Mouse (Mus musculus) embryonic facial prominence, embryonic 11.5 days (tissue): ENCODE data around the gene Nipal3. TPM values are rescaled to one million over a fixed set of nuclear protein-coding genes. Genes with fewer than 3 reads are reported as not detected.
A peak's percentile ranks its signal among the peaks of the same experiment; 100 is the strongest.

Source experiments
- ATAC-seq: fragments of 200-750 bp; cut with Nextera tagmentation; replicated peaks from 2 replicates; pipeline ENCODE4 v1.8.0; 2017; ENCODE audit warnings: low read depth; ENCODE audit not compliant: insufficient number of reproducible peaks, low FRiP score, low TSS enrichment
- DNase-seq: peaks from one replicate; pipeline ENCODE4 v3.0.0-alpha.2; 2015; ENCODE audit warnings: low spot score
- H3K27ac ChIP-seq: fragments of 300-500 bp; sonication (generic); replicated peaks from 2 replicates; pipeline ENCODE4 v1.5.1; 2014; ENCODE audit warnings: mild to moderate bottlenecking, low read depth, low read length, control low read depth
- H3K27me3 ChIP-seq: fragments of 300-500 bp; sonication (generic); 2 replicates; pipeline ENCODE4 v1.6.1; 2014; ENCODE audit warnings: mild to moderate bottlenecking, low read length, moderate library complexity, mixed read lengths; ENCODE audit not compliant: control insufficient read depth, insufficient read depth
- H3K36me3 ChIP-seq: fragments of 300-500 bp; sonication (generic); replicated peaks from 2 replicates; pipeline ENCODE4 v1.6.1; 2014; ENCODE audit warnings: low read depth, mild to moderate bottlenecking, low read length, moderate library complexity, mixed read lengths; ENCODE audit not compliant: control insufficient read depth, insufficient read depth
- H3K4me1 ChIP-seq: fragments of 300-500 bp; sonication (generic); 2 replicates; pipeline ENCODE4 v1.6.1; 2014; ENCODE audit warnings: low read length, mixed read lengths; ENCODE audit not compliant: control insufficient read depth, insufficient read depth
- H3K4me2 ChIP-seq: fragments of 300-500 bp; sonication (generic); 2 replicates; pipeline ENCODE4 v1.6.1; 2014; ENCODE audit warnings: low read depth, mild to moderate bottlenecking, control low read depth, low read length, moderate library complexity
- H3K4me3 ChIP-seq: fragments of 300-500 bp; sonication (generic); 2 replicates; pipeline ENCODE4 v1.5.1; 2014; ENCODE audit warnings: low read depth, low read length, control low read depth
- H3K9ac ChIP-seq: fragments of 300-500 bp; sonication (generic); replicated peaks from 2 replicates; pipeline ENCODE4 v1.6.1; 2014; ENCODE audit warnings: mild to moderate bottlenecking, control low read depth, low read length
- H3K9me3 ChIP-seq: fragments of 300-500 bp; sonication (generic); replicated peaks from 2 replicates; pipeline ENCODE4 v1.6.1; 2016; ENCODE audit warnings: mild to moderate bottlenecking, low read length, inconsistent platforms, mixed read lengths; ENCODE audit not compliant: control insufficient read depth
- WGBS: fragments of 180-500 bp; shearing (Covaris S2); extraction: QIAGEN DNeasy Blood & Tissue Kit; methylation state at CpG from one replicate; pipeline ENCODE4 v1.1.7; 2014; 5-methylcytosine and 5-hydroxymethylcytosine counted together
- polyA plus RNA-seq: library from polyadenylated mRNA; unstranded; fragments of >200 nt; fragmentation: Nextera tagmentation; extraction: Ambion mirVana; gene quantifications from 2 replicates; pipeline ENCODE4 v1.2.1, GENCODE M21; 2014

Gene Nipal3
- polyA plus RNA-seq, 1 experiment from 2014 or later, result 3.0 TPM

DNA sequence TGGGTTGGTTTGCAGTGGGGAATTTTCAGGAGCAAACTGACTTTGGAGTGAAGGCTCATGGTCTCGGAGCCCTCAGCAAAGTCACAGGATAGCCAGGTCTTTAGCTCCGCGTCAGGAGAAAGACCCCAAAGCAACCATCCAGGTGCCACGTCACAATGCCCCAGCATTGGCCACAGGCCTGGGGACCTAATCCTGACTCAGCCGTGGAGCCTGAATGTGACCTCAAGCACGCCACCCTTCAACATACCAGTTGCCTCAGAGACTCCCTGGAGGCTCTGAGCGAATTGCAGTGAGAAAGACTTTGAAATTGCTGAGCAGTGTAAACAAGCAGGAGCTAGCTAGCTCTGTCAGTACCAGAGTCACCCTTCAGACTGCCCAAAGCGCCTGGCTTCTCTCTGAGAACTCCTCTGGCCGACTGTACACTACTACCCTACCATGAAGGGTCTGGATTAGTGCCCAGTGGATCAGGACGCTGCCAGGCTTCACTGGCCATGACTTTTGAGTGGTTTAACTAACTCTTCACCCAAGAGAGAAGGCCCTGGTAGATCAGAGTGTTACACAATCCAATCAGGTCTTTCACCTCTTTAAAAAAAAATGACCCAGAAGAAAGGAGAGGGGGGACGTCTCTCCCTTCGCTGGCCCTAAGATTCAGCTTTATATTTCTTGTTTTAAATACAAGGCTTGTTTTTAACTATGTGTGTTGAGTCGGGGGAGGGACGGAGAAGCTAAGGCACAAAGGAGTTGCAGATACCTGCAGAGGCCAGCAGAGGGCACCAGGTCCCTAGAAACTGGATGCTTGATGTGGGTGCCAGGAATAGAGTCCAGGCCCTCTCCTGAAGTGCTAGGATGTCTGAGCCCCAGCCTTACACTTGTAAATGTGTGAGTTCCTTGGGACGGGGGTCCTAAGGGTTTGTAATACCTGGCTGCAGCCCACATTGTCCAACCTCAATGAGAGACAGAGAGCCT lies 21.8 kb upstream of the Nipal3 start:
- Histone ChIP-seq H3K4me3 (no peak overlapping the region), H3K9me3 (no peaks in the 10 kb centered on the region), H3K9ac (0 out of 2 replicates have a peak overlapping the region, but pooled peaks have one; percentile 9), H3K27me3 (no peaks in the 10 kb centered on the region), H3K4me2 (no peak overlapping the region), H3K4me1 (no peaks in the 10 kb centered on the region), H3K27ac (no peak overlapping the region), H3K36me3 (no peaks in the 10 kb centered on the region)
- ATAC-seq (no peak), DNase-seq (peak; percentile 69)
- 51% methylated on average over 15 of the region's 15 CpGs for WGBS

DNA sequence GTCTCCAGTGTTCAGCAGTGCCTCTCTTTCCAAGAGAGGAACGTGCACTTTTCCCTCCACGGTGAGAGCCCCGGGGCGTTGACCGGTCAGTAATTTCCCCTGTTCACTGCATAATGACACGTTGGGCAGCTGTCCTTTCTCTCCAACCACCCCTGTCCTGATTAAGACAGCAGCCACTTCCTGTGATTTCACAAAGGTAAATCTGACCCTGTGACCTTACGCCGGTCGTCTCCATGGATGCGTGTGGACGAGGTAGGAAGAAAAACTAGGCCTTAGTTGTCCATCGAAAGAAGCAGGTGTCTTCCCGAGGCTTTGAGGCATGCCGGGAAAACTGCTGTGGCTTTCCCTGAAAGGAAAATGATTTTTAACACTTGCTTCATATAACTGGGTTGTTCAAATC lies 20.1 kb upstream of the Nipal3 start:
- Histone ChIP-seq H3K9me3 (no peaks in the 10 kb centered on the region), H3K36me3 (no peaks in the 10 kb centered on the region), H3K27me3 (no peaks in the 10 kb centered on the region), H3K9ac (no peak overlapping the region), H3K4me1 (no peaks in the 10 kb centered on the region), H3K4me2 (no peak overlapping the region), H3K27ac (no peak overlapping the region), H3K4me3 (no peak overlapping the region)
- WGBS, result 52% methylated on average over 14 of the region's 14 CpGs
- ATAC-seq (no peak), DNase-seq (no peak)

DNA sequence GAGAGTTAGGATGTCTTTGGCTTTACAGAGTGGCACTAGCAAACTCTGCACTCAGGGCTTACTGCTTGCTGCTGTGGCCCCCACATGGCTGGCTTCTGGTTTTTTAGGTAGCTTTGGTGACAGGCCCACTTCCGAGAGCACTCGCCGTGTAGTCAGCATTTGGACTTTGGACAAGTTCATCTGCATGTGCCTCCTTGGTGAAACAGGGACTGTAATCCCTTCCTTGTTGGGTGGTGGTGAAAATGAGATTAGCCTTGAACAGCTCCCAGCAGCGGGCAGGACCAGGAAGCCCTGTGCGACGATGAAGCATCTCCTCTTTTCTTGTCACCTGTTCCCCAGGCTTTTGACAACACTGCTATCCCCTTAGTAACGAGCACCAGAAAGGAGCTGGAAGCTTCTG lies 19.0 kb upstream of the Nipal3 start:
- 88% methylated on average over 7 of the region's 7 CpGs for WGBS
- DNase-seq, result no peak
- no peak overlapping the region for H3K4me3 ChIP-seq
- no peaks in the 10 kb centered on the region for H3K4me1 ChIP-seq
- no peaks in the 10 kb centered on the region for H3K9me3 ChIP-seq
- H3K27me3 ChIP-seq, result no peaks in the 10 kb centered on the region
- no peak for ATAC-seq
- no peak overlapping the region for H3K9ac ChIP-seq
- H3K4me2 ChIP-seq, result no peak overlapping the region
- H3K36me3 ChIP-seq, result no peaks in the 10 kb centered on the region
- H3K27ac ChIP-seq, result no peak overlapping the region

DNA sequence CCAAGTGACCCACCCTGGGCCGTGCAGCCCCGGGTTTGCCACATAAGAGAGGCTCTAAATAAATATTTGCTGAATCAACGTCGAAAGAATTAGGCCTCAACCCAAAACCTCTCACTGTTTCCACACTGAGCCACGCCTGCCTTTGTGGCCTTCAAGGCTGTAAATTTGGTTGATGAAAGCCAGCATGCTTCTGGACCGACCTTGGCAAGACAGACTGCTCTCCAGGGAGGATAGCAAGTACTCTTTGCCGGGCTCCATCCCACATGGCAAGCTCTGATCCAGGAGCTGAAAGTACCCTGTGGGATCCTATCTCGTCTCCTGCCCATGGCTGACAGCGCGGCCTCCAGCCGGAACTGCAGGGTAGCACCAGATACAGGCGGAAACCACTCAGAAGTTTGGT lies 14.7 kb upstream of the Nipal3 start:
- H3K4me1 ChIP-seq, result no peaks in the 10 kb centered on the region
- H3K4me2 ChIP-seq, result no peak overlapping the region
- H3K4me3 ChIP-seq, result no peak overlapping the region
- ATAC-seq (no peak), DNase-seq (no peak)
- H3K9me3 ChIP-seq, result no peaks in the 10 kb centered on the region
- no peak overlapping the region for H3K27ac ChIP-seq
- H3K27me3 ChIP-seq, result no peaks in the 10 kb centered on the region
- no peaks in the 10 kb centered on the region for H3K36me3 ChIP-seq
- 62% methylated on average over 12 of the region's 12 CpGs for WGBS
- no peak overlapping the region for H3K9ac ChIP-seq

DNA sequence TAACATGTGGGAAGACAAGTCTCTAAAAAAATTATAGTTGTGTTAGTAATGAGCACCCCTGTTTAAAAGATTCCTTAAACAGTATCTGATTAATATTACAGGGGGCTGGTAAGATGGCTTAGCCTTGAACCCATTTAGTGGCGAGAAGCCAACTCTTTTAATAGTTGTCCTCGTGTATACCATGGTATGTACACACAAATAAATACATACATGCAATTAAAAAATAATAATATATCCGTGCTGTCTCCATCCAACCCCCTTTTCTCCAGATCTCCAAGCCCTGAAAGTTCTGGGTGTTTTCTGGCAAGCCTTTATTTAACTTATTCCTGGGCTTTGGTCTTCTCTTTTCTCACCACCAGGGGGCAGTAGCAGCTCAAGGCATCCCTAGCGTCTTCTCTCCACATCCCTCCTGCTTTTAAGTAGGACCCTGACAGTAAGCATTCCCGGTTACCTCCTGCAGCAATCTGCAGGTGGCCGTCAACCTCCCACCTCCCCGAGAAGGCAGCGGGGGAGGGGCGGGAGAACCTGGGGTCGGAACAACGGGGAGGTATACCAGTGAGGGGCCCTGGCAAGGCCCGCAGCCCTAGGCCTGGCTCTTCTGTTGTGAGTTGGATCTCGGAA lies 13.7 kb upstream of the Nipal3 start:
- no peak overlapping the region for H3K27ac ChIP-seq
- no peaks in the 10 kb centered on the region for H3K4me1 ChIP-seq
- H3K4me2 ChIP-seq, result peak overlapping the region; percentile 37
- H3K9ac ChIP-seq, result 0 out of 2 replicates have a peak overlapping the region, but pooled peaks have one; percentile 32
- H3K36me3 ChIP-seq, result no peaks in the 10 kb centered on the region
- 12% methylated on average over 13 of the region's 13 CpGs for WGBS
- 0 out of 2 replicates have a peak, but pooled peaks have one; percentile 36 for ATAC-seq
- no peak overlapping the region for H3K4me3 ChIP-seq
- peak; percentile 92 for DNase-seq
- no peaks in the 10 kb centered on the region for H3K9me3 ChIP-seq
- H3K27me3 ChIP-seq, result no peaks in the 10 kb centered on the region

DNA sequence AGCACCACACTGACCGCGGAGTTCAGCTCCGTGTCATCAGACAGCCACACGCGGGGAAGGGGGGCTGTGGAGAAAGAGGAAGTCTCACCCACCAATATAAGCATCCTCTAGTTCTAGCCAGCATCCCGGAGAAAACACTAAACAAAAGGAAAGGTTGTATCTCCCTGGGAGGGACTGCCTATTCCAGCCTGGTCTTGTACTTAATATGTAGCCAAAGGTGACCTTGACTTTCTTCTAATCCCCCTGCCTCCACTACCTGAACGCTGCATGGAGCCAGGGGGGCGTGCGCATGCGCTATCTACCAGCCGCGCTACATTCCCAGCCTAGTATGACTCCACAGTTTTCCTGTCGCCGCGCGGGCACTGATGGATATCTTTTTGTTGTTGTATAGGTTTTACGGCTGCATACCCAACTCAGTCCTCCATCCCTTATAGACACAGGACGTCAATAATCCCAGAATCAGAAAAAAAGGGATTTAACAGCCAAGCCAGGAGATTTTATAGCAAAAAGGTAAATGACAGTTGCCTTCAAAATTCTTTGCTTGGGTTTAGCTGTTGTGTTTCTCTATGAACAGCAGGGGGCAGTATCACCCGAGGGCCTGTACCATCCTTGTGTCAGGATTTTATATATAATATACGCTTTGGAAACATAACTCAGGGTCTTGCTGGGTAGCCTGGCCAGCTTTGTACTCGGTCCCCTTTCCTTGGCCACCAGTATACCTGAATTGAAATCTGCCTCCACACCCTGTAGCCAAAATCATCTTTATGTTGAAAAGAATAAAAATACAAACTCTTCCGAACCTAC lies 12.9 kb upstream of the Nipal3 start:
- DNase-seq (peak; percentile 79), ATAC-seq (no peak)
- Histone ChIP-seq H3K27me3 (no peaks in the 10 kb centered on the region), H3K36me3 (no peaks in the 10 kb centered on the region), H3K4me3 (no peak overlapping the region), H3K9ac (no peak overlapping the region), H3K27ac (no peak overlapping the region), H3K4me1 (no peaks in the 10 kb centered on the region), H3K4me2 (peak overlapping the region; percentile 24), H3K9me3 (no peaks in the 10 kb centered on the region)
- 13% methylated on average over 22 of the region's 22 CpGs for WGBS

DNA sequence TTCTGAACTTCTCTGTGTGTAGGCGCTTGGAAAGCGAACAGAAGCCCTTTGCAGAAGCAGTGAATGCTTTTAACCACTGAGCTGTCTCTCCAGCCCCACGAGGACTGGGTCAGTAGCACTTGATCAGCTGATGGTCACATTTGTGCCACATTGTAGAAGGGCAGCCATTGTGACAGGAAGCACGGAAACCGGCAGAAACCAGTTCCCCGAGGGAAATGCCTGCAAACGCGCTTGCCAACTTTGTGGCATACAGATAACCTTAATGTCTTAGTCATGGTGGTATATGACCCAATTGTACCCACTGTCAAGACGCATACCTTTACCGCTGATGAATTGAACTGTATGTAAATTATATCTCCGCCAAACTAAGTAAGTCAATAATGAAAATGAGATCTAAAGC lies 11.0 kb upstream of the Nipal3 start:
- no peak for ATAC-seq
- no peaks in the 10 kb centered on the region for H3K4me1 ChIP-seq
- DNase-seq, result no peak
- no peaks in the 10 kb centered on the region for H3K27me3 ChIP-seq
- no peaks in the 10 kb centered on the region for H3K36me3 ChIP-seq
- no peak overlapping the region for H3K9ac ChIP-seq
- no peak overlapping the region for H3K4me2 ChIP-seq
- WGBS, result 76% methylated on average over 11 of the region's 11 CpGs
- no peak overlapping the region for H3K27ac ChIP-seq
- H3K9me3 ChIP-seq, result no peaks in the 10 kb centered on the region
- H3K4me3 ChIP-seq, result no peak overlapping the region
